Mouse (Mus musculus): Measurements from ENCODE around the gene Ppm1h. TPM values are rescaled to one million over a fixed set of nuclear protein-coding genes. Genes with fewer than 3 reads are reported as not detected.

Gene Ppm1h
- total and polyA plus RNA-seq, 2 experiments from 2014 or later, result 4.9 to 6.1 TPM

DNA sequence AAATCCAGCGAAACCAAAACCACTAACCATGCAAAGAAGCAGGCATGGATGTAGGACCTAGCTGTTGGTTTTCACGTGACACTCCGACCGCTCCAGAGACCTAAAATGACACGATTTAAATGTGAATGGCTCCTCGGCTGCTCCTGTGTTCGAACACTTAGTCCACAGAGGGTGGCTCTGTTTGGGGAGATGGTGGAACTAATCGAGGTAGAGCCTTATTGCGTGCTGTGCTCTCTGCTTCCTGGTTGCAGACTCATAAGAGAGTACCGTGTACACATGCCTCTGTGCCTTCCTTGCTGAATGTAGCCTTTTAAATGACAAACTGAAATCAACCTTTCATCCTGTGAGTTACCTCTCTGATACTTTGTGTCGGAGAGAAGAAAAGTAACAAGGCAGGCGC is 79.2 kb downstream of the Ppm1h start:
- no peak for DNase-seq (ENCODE audit: low spot score)
- ATAC-seq (ENCODE audit: insufficient read depth, low read depth), result no peak
- H3K4me2 ChIP-seq (ENCODE audit: low read depth, low read length), result no peak overlapping the region
- H3K27me3 ChIP-seq (ENCODE audit: control insufficient read depth, insufficient read depth, low read length), result no peaks in the 10 kb centered on the region
- 86% methylated on average over 12 of the region's 12 CpGs for WGBS
- H3K36me3 ChIP-seq (replicated peaks; ENCODE audit: control insufficient read depth, insufficient read depth, low read length), result no peaks in the 10 kb centered on the region
- TF ChIP-seq EP300 (IDR thresholded peaks at IDR 0.05; ENCODE audit: low read depth) (no peak), CTCF (IDR thresholded peaks at IDR 0.05; ENCODE audit: low read depth) (no peak)
- H3K4me1 ChIP-seq (ENCODE audit: control insufficient read depth, insufficient read depth), result peaks cover 12% of the 10 kb centered on the region; the same call in 1 of the 2 replicates
- H3K27ac ChIP-seq (ENCODE audit: low read depth), result peak overlapping the region; percentile 7; the same call in 1 of the 2 replicates
- H3K9ac ChIP-seq (replicated peaks; ENCODE audit: low read depth, low read length), result no peak overlapping the region
- H3K4me3 ChIP-seq (ENCODE audit: low read depth, low read length), result no peak overlapping the region
- H3K9me3 ChIP-seq (replicated peaks; ENCODE audit: control insufficient read depth, low read length), result no peaks in the 10 kb centered on the region

GRCm38 (mm10) chr10:122758346-122758745 is 79.8 kb downstream of the Ppm1h start:
- no peak overlapping the region for H3K4me2 ChIP-seq (ENCODE audit: low read depth, low read length)
- peaks cover 7% of the 10 kb centered on the region; the same call in 1 of the 2 replicates for H3K4me1 ChIP-seq (ENCODE audit: control insufficient read depth, insufficient read depth)
- no peak for TF ChIP-seq CTCF (IDR thresholded peaks at IDR 0.05; ENCODE audit: low read depth)
- no peak for TF ChIP-seq EP300 (IDR thresholded peaks at IDR 0.05; ENCODE audit: low read depth)
- no peaks in the 10 kb centered on the region for H3K27me3 ChIP-seq (ENCODE audit: control insufficient read depth, insufficient read depth, low read length)
- no peak overlapping the region for H3K9ac ChIP-seq (replicated peaks; ENCODE audit: low read depth, low read length)
- ATAC-seq (ENCODE audit: insufficient read depth, low read depth) (no peak), DNase-seq (ENCODE audit: low spot score) (no peak)
- peak overlapping the region; percentile 32; the same call in 1 of the 2 replicates for H3K27ac ChIP-seq (ENCODE audit: low read depth)
- H3K36me3 ChIP-seq (replicated peaks; ENCODE audit: control insufficient read depth, insufficient read depth, low read length), result no peaks in the 10 kb centered on the region
- WGBS, result 73% methylated on average over 4 of the region's 4 CpGs
- no peak overlapping the region for H3K4me3 ChIP-seq (ENCODE audit: low read depth, low read length)
- H3K9me3 ChIP-seq (replicated peaks; ENCODE audit: control insufficient read depth, low read length), result no peaks in the 10 kb centered on the region

- no peak overlapping the region for H3K4me2 ChIP-seq (ENCODE audit: low read depth, low read length)
- no peak overlapping the region for H3K9ac ChIP-seq (replicated peaks; ENCODE audit: low read depth, low read length)
- H3K9me3 ChIP-seq (replicated peaks; ENCODE audit: control insufficient read depth, low read length), result no peaks in the 10 kb centered on the region
- TF ChIP-seq EP300 (IDR thresholded peaks at IDR 0.05; ENCODE audit: low read depth) (no peak), CTCF (IDR thresholded peaks at IDR 0.05; ENCODE audit: low read depth) (no peak)
- no peaks in the 10 kb centered on the region for H3K27me3 ChIP-seq (ENCODE audit: control insufficient read depth, insufficient read depth, low read length)
- no peak for DNase-seq (ENCODE audit: low spot score)
- WGBS, result 82% methylated on average over 2 of the region's 2 CpGs
- ATAC-seq (ENCODE audit: insufficient read depth, low read depth), result no peak
- H3K4me3 ChIP-seq (ENCODE audit: low read depth, low read length), result no peak overlapping the region
- H3K36me3 ChIP-seq (replicated peaks; ENCODE audit: control insufficient read depth, insufficient read depth, low read length), result no peaks in the 10 kb centered on the region
- H3K27ac ChIP-seq (ENCODE audit: low read depth), result no peak overlapping the region
- peaks cover 5% of the 10 kb centered on the region for H3K4me1 ChIP-seq (ENCODE audit: control insufficient read depth, insufficient read depth)
Observed at GRCm38 (mm10) chr10:122759729-122760128, 81.2 kb downstream of the Ppm1h start.

- no peaks in the 10 kb centered on the region for H3K27me3 ChIP-seq (ENCODE audit: control insufficient read depth, insufficient read depth, low read length)
- TF ChIP-seq CTCF (IDR thresholded peaks at IDR 0.05; ENCODE audit: low read depth), result no peak
- no peak for TF ChIP-seq EP300 (IDR thresholded peaks at IDR 0.05; ENCODE audit: low read depth)
- peaks cover 12% of the 10 kb centered on the region for H3K4me1 ChIP-seq (ENCODE audit: control insufficient read depth, insufficient read depth)
- no peaks in the 10 kb centered on the region for H3K36me3 ChIP-seq (replicated peaks; ENCODE audit: control insufficient read depth, insufficient read depth, low read length)
- no peak for DNase-seq (ENCODE audit: low spot score)
- H3K9me3 ChIP-seq (replicated peaks; ENCODE audit: control insufficient read depth, low read length), result no peaks in the 10 kb centered on the region
- ATAC-seq (ENCODE audit: insufficient read depth, low read depth), result no peak
- WGBS, result 81% methylated on average over 7 of the region's 7 CpGs
- H3K4me2 ChIP-seq (ENCODE audit: low read depth, low read length), result no peak overlapping the region
- no peak overlapping the region for H3K27ac ChIP-seq (ENCODE audit: low read depth)
- no peak overlapping the region for H3K4me3 ChIP-seq (ENCODE audit: low read depth, low read length)
- no peak overlapping the region for H3K9ac ChIP-seq (replicated peaks; ENCODE audit: low read depth, low read length)
Observed at GRCm38 (mm10) chr10:122760469-122761307, 82.1 kb downstream of the Ppm1h start.

GRCm38 (mm10) chr10:122762772-122763511 is 84.4 kb downstream of the Ppm1h start:
- Histone ChIP-seq H3K4me3 (ENCODE audit: low read depth, low read length) (no peak overlapping the region), H3K27ac (ENCODE audit: low read depth) (no peak overlapping the region), H3K9me3 (replicated peaks; ENCODE audit: control insufficient read depth, low read length) (no peaks in the 10 kb centered on the region), H3K4me1 (ENCODE audit: control insufficient read depth, insufficient read depth) (peaks cover 16% of the 10 kb centered on the region), H3K36me3 (replicated peaks; ENCODE audit: control insufficient read depth, insufficient read depth, low read length) (no peaks in the 10 kb centered on the region), H3K27me3 (ENCODE audit: control insufficient read depth, insufficient read depth, low read length) (no peaks in the 10 kb centered on the region), H3K9ac (replicated peaks; ENCODE audit: low read depth, low read length) (no peak overlapping the region), H3K4me2 (ENCODE audit: low read depth, low read length) (no peak overlapping the region)
- DNase-seq (ENCODE audit: low spot score) (no peak), ATAC-seq (ENCODE audit: insufficient read depth, low read depth) (no peak)
- no peak for TF ChIP-seq CTCF (IDR thresholded peaks at IDR 0.05; ENCODE audit: low read depth)
- no peak for TF ChIP-seq EP300 (IDR thresholded peaks at IDR 0.05; ENCODE audit: low read depth)
- 82% methylated on average over 6 of the region's 6 CpGs for WGBS
